Mouse (Mus musculus) erythroblast, embryonic 14.5 days (primary cell): Measurements from ENCODE around the gene Mien1.

ENCODE experiments used
- GATA1 ChIP-seq: IDR thresholded peaks from 2 replicates; pipeline ENCODE4 v1.6.1; 2012; ENCODE audit warnings: low read length, inconsistent platforms, mixed read lengths
- TAL1 ChIP-seq: IDR thresholded peaks from 3 replicates; pipeline ENCODE4 v1.6.1; 2012; ENCODE audit warnings: low read length, inconsistent platforms, mixed read lengths

- TF ChIP-seq GATA1 (no peak), TAL1 (no peak)
Observed at GRCm38 (mm10) chr11:98481231-98481630, 42.4 kb upstream of the Mien1 start.
